In genomic region chr8:83694369-83695160, GRCm38 (mm10) we compare ENCODE assay signal across 12 mouse cellular contexts. TPM values are rescaled to one million over a fixed set of nuclear protein-coding genes. Genes with fewer than 3 reads are reported as not detected.
A peak's percentile ranks its signal among the peaks of the same experiment; 100 is the strongest.
DNase-seq lines count a peak whose midpoint lies in the region; ATAC-seq and TF ChIP-seq lines count a peak whose summit lies in the region.
"Had no signal": no experiment of that assay in that cellular context is flagged by ENCODE, and none has a peak within 500 bp of the region (broad histone marks: within the 10 kb centered on the region; RNA-seq: fewer than 3 reads in every experiment).

No protein-coding gene starts in this region.

- TF ChIP-seq EP300 in MEL (IDR thresholded peaks at IDR 0.05; ENCODE audit: low read depth in 1 of 2, low read length in 2 of 2): no peak

- peaks cover 30% of the 10 kb centered on the region for H3K36me3 ChIP-seq in hindbrain, embryonic 13.5 days
- H3K36me3 ChIP-seq in hindbrain, embryonic 10.5 days: peaks cover 30% of the 10 kb centered on the region
- peaks cover 42% of the 10 kb centered on the region for H3K36me3 ChIP-seq in megakaryocyte, embryonic 14.5 days (replicated peaks; ENCODE audit: low read length)
- peaks cover 13 to 14% of the 10 kb centered on the region in 2 experiments for H3K36me3 ChIP-seq in MEL (ENCODE audit: control insufficient read depth in 1 of 2, insufficient read depth in 2 of 2, low read length in 2 of 2)
- H3K36me3 ChIP-seq in forebrain, embryonic 15.5 days: peaks cover 26% of the 10 kb centered on the region

- H3K9me3 ChIP-seq in hindbrain, embryonic 13.5 days: no peaks in the 10 kb centered on the region
- H3K9me3 ChIP-seq in hindbrain, embryonic 10.5 days: no peaks in the 10 kb centered on the region
- H3K9me3 ChIP-seq in megakaryocyte, embryonic 14.5 days: no peaks in the 10 kb centered on the region
- H3K9me3 ChIP-seq in MEL (replicated peaks; ENCODE audit: insufficient read depth, low read length): no peaks in the 10 kb centered on the region
- H3K9me3 ChIP-seq in forebrain, embryonic 15.5 days: no peaks in the 10 kb centered on the region
- H3K9me3 ChIP-seq: embryonic facial prominence, embryonic 10.5 days had no signal

- 92% methylated on average over 11 of the region's 11 CpGs for WGBS in hindbrain, embryonic 13.5 days
- WGBS in hindbrain, embryonic 10.5 days: 89% methylated on average over 11 of the region's 11 CpGs
- 87% methylated on average over 11 of the region's 11 CpGs for WGBS in forebrain, embryonic 15.5 days

- H3K79me2 ChIP-seq in MEL (ENCODE audit: control insufficient read depth, insufficient read depth, low read length, poor library complexity): peaks cover 39% of the 10 kb centered on the region

- no peak for ATAC-seq in hindbrain, embryonic 13.5 days (ENCODE audit: low FRiP score)
- no peak for ATAC-seq in megakaryocyte, adult 5-6 weeks (ENCODE audit: poor library complexity, severe bottlenecking)
- ATAC-seq in forebrain, embryonic 15.5 days (replicated peaks): no peak
- ATAC-seq in megakaryocyte-erythroid progenitor cell, adult 5-6 weeks (replicated peaks; ENCODE audit: low FRiP score, low TSS enrichment, poor library complexity, severe bottlenecking): no peak

- no peak for TF ChIP-seq CTCF in MEL (IDR thresholded peaks at IDR 0.05 in 2 of 3, conservative IDR thresholded peaks at IDR 0.05 in 1 of 3; ENCODE audit: control insufficient read depth in 1 of 3, insufficient read depth in 1 of 3, low read depth in 2 of 3, low read length in 3 of 3, poor library complexity in 1 of 3, severe bottlenecking in 1 of 3)

- peaks cover 36% of the 10 kb centered on the region for H3K4me1 ChIP-seq in hindbrain, embryonic 13.5 days (replicated peaks)
- peaks cover 40% of the 10 kb centered on the region for H3K4me1 ChIP-seq in hindbrain, embryonic 10.5 days (replicated peaks)
- H3K4me1 ChIP-seq in megakaryocyte, embryonic 14.5 days: peaks cover 70% of the 10 kb centered on the region
- peaks cover 4 to 28% of the 10 kb centered on the region in 2 experiments for H3K4me1 ChIP-seq in MEL (ENCODE audit: control insufficient read depth in 1 of 2, insufficient read depth in 2 of 2, low read length in 2 of 2)
- peaks cover 18% of the 10 kb centered on the region for H3K4me1 ChIP-seq in forebrain, embryonic 15.5 days

- no peak for TF ChIP-seq RAD21 in MEL (IDR thresholded peaks at IDR 0.05; ENCODE audit: low read depth, low read length)

- DNase-seq in hindbrain, embryonic 10.5 days (ENCODE audit: low spot score): no peak
- no peak for DNase-seq in MEL (ENCODE audit: low read depth, low spot score)
- DNase-seq in kidney, postnatal 14 days: peak; percentile 58
- DNase-seq: cerebellum, adult 9-10 months; gastrocnemius, postnatal 10 days had no signal

- no peak overlapping the region for H3K4me3 ChIP-seq in hindbrain, embryonic 13.5 days
- no peak overlapping the region for H3K4me3 ChIP-seq in hindbrain, embryonic 10.5 days
- peak overlapping the region; percentile 90 for H3K4me3 ChIP-seq in megakaryocyte, embryonic 14.5 days (replicated peaks)
- H3K4me3 ChIP-seq in MEL (ENCODE audit: control insufficient read depth in 1 of 2, insufficient read depth in 1 of 2, low read depth in 2 of 2, low read length in 2 of 2): no peak overlapping the region
- no peak overlapping the region for H3K4me3 ChIP-seq in forebrain, embryonic 15.5 days
- H3K4me3 ChIP-seq: embryonic facial prominence, embryonic 10.5 days had no signal

- H3K4me2 ChIP-seq in hindbrain, embryonic 13.5 days: no peak overlapping the region
- H3K4me2 ChIP-seq in forebrain, embryonic 15.5 days (replicated peaks): no peak overlapping the region
- H3K4me2 ChIP-seq: hindbrain, embryonic 14.5 days had no signal

- TF ChIP-seq POLR2A in MEL (IDR thresholded peaks at IDR 0.05; ENCODE audit: control insufficient read depth in 1 of 2, insufficient read depth in 1 of 2, low read depth in 1 of 2, low read length in 2 of 2, poor library complexity in 1 of 2): no peak

- 0 out of 2 replicates have a peak overlapping the region, but pooled peaks have one; percentile 10 for H3K9ac ChIP-seq in hindbrain, embryonic 13.5 days
- no peak overlapping the region for H3K9ac ChIP-seq in MEL (ENCODE audit: control insufficient read depth, low read depth, low read length, poor library complexity, severe bottlenecking)
- no peak overlapping the region for H3K9ac ChIP-seq in forebrain, embryonic 15.5 days (replicated peaks)
- H3K9ac ChIP-seq: hindbrain, embryonic 14.5 days had no signal

- no peak overlapping the region for H3K27ac ChIP-seq in hindbrain, embryonic 13.5 days
- no peak overlapping the region for H3K27ac ChIP-seq in hindbrain, embryonic 10.5 days
- peak overlapping the region; percentile 34; the same call in 1 of the 2 replicates for H3K27ac ChIP-seq in MEL (ENCODE audit: control insufficient read depth, low read depth, low read length)
- H3K27ac ChIP-seq in forebrain, embryonic 15.5 days (replicated peaks): no peak overlapping the region
- H3K27ac ChIP-seq: embryonic facial prominence, embryonic 10.5 days; hindbrain, embryonic 14.5 days had no signal

- H3K27me3 ChIP-seq in hindbrain, embryonic 13.5 days: no peaks in the 10 kb centered on the region
- no peaks in the 10 kb centered on the region for H3K27me3 ChIP-seq in hindbrain, embryonic 10.5 days (ENCODE audit: insufficient read depth, poor library complexity, severe bottlenecking)
- no peaks in the 10 kb centered on the region for H3K27me3 ChIP-seq in megakaryocyte, embryonic 14.5 days (replicated peaks)
- H3K27me3 ChIP-seq in MEL (ENCODE audit: control insufficient read depth in 1 of 2, insufficient read depth in 2 of 2, low read length in 2 of 2): no peaks in the 10 kb centered on the region
- no peaks in the 10 kb centered on the region for H3K27me3 ChIP-seq in forebrain, embryonic 15.5 days

RNA-seq across cellular contexts. Expression of gene Pkn1, which starts 4.4 kb away (rescaled TPM):
- polyA plus RNA-seq in hindbrain, embryonic 13.5 days (2015; fragmentation: Nextera tagmentation; extraction: Ambion mirVana): 20.7 and 23.7 TPM in 2 replicates
- 28.2 and 29.9 TPM in 2 replicates for polyA plus RNA-seq in hindbrain, embryonic 10.5 days (2016; fragmentation: Nextera tagmentation; extraction: Ambion mirVana)
- 73.0 and 95.0 TPM in 2 replicates for polyA plus RNA-seq in megakaryocyte, embryonic 14.5 days (2012; ENCODE audit: insufficient read depth, low replicate concordance)
- 53.3 and 55.4 TPM in 2 replicates for total RNA-seq in megakaryocyte, adult 5-6 weeks (2015)
- total RNA-seq in megakaryocyte, adult 5-6 weeks (2017): 103 and 110 TPM in 2 replicates
- total RNA-seq in MEL (2012; rRNA removed): 33.5 and 37.8 TPM in 2 replicates
- polyA plus RNA-seq in MEL (2012; ENCODE audit: insufficient read depth in 1 of 2, insufficient read length in 2 of 2, low read depth in 1 of 2, low replicate concordance in 2 of 2, missing spikeins in 1 of 2): 10 to 100 TPM; 41.2 to 73.2 TPM
- 29.8 and 33.1 TPM in 2 replicates for polyA plus RNA-seq in forebrain, embryonic 15.5 days (2015; fragmentation: Nextera tagmentation; extraction: Ambion mirVana)
- 36.3 and 83.2 TPM in 2 replicates for total RNA-seq in megakaryocyte-erythroid progenitor cell, adult 5-6 weeks (2014; fragmentation: Nextera tagmentation)
- 21.9 and 33.0 TPM in 2 replicates for total RNA-seq in megakaryocyte-erythroid progenitor cell, adult 5-6 weeks (2017)

RNA-seq across cellular contexts. Expression of gene Ddx39, which starts 20.4 kb away (rescaled TPM):
- 116 and 119 TPM in 2 replicates for polyA plus RNA-seq in hindbrain, embryonic 13.5 days (2015; fragmentation: Nextera tagmentation; extraction: Ambion mirVana)
- polyA plus RNA-seq in hindbrain, embryonic 10.5 days (2016; fragmentation: Nextera tagmentation; extraction: Ambion mirVana): 253 and 322 TPM in 2 replicates
- polyA plus RNA-seq in megakaryocyte, embryonic 14.5 days (2012; ENCODE audit: insufficient read depth, low replicate concordance): 7.5 and 18.1 TPM in 2 replicates
- total RNA-seq in megakaryocyte, adult 5-6 weeks (2015): 66.7 and 67.7 TPM in 2 replicates
- 71.2 and 77.4 TPM in 2 replicates for total RNA-seq in megakaryocyte, adult 5-6 weeks (2017)
- 279 and 361 TPM in 2 replicates for total RNA-seq in MEL (2012; rRNA removed)
- polyA plus RNA-seq in MEL (2012; ENCODE audit: insufficient read depth in 1 of 2, insufficient read length in 2 of 2, low read depth in 1 of 2, low replicate concordance in 2 of 2, missing spikeins in 1 of 2): 100 to 1,000 TPM; 272 to 304 TPM
- polyA plus RNA-seq in forebrain, embryonic 15.5 days (2015; fragmentation: Nextera tagmentation; extraction: Ambion mirVana): 121 and 124 TPM in 2 replicates
- total RNA-seq in megakaryocyte-erythroid progenitor cell, adult 5-6 weeks (2014; fragmentation: Nextera tagmentation): 205 and 224 TPM in 2 replicates
- total RNA-seq in megakaryocyte-erythroid progenitor cell, adult 5-6 weeks (2017): 154 and 213 TPM in 2 replicates

RNA-seq across cellular contexts. Expression of gene Ptger1, which starts 28.1 kb away (rescaled TPM):
- 0.38 and 0.70 TPM in 2 replicates for polyA plus RNA-seq in hindbrain, embryonic 13.5 days (2015; fragmentation: Nextera tagmentation; extraction: Ambion mirVana)
- 0.58 and 0.62 TPM in 2 replicates for polyA plus RNA-seq in hindbrain, embryonic 10.5 days (2016; fragmentation: Nextera tagmentation; extraction: Ambion mirVana)
- polyA plus RNA-seq in megakaryocyte, embryonic 14.5 days (2012; ENCODE audit: insufficient read depth, low replicate concordance): 0.45 and 0.73 TPM in 2 replicates
- 0.07 TPM in 1 of 2 replicates, not detected in the other for total RNA-seq in megakaryocyte, adult 5-6 weeks (2015)
- total RNA-seq in megakaryocyte, adult 5-6 weeks (2017): 1.7 and 2.2 TPM in 2 replicates
- 2.6 and 4.0 TPM in 2 replicates for total RNA-seq in MEL (2012; rRNA removed)
- 1 to 10 TPM in 1 of 2 experiments, not detected in 1; 3.1 TPM for polyA plus RNA-seq in MEL (2012; ENCODE audit: insufficient read depth in 1 of 2, insufficient read length in 2 of 2, low read depth in 1 of 2, low replicate concordance in 2 of 2, missing spikeins in 1 of 2)
- 0.82 and 1.2 TPM in 2 replicates for polyA plus RNA-seq in forebrain, embryonic 15.5 days (2015; fragmentation: Nextera tagmentation; extraction: Ambion mirVana)
- total RNA-seq in megakaryocyte-erythroid progenitor cell, adult 5-6 weeks (2014; fragmentation: Nextera tagmentation): not detected in 2 replicates
- 0.65 and 1.1 TPM in 2 replicates for total RNA-seq in megakaryocyte-erythroid progenitor cell, adult 5-6 weeks (2017)

RNA-seq across cellular contexts. Expression of gene Gipc1, which starts 42.1 kb away (rescaled TPM):
- polyA plus RNA-seq in hindbrain, embryonic 13.5 days (2015; fragmentation: Nextera tagmentation; extraction: Ambion mirVana): 155 and 159 TPM in 2 replicates
- 221 and 240 TPM in 2 replicates for polyA plus RNA-seq in hindbrain, embryonic 10.5 days (2016; fragmentation: Nextera tagmentation; extraction: Ambion mirVana)
- 306 and 351 TPM in 2 replicates for polyA plus RNA-seq in megakaryocyte, embryonic 14.5 days (2012; ENCODE audit: insufficient read depth, low replicate concordance)
- total RNA-seq in megakaryocyte, adult 5-6 weeks (2015): 15.4 and 16.4 TPM in 2 replicates
- 18.9 and 25.4 TPM in 2 replicates for total RNA-seq in megakaryocyte, adult 5-6 weeks (2017)
- 34.3 and 38.6 TPM in 2 replicates for total RNA-seq in MEL (2012; rRNA removed)
- polyA plus RNA-seq in MEL (2012; ENCODE audit: insufficient read depth in 1 of 2, insufficient read length in 2 of 2, low read depth in 1 of 2, low replicate concordance in 2 of 2, missing spikeins in 1 of 2): 10 to 100 TPM in 1 of 2 experiments, not detected in 1; 70.7 TPM
- polyA plus RNA-seq in forebrain, embryonic 15.5 days (2015; fragmentation: Nextera tagmentation; extraction: Ambion mirVana): 161 and 168 TPM in 2 replicates
- 15.6 and 31.4 TPM in 2 replicates for total RNA-seq in megakaryocyte-erythroid progenitor cell, adult 5-6 weeks (2014; fragmentation: Nextera tagmentation)
- total RNA-seq in megakaryocyte-erythroid progenitor cell, adult 5-6 weeks (2017): 6.5 and 6.9 TPM in 2 replicates

RNA-seq across cellular contexts. Expression of gene Adgre5, which starts 46.6 kb away (rescaled TPM):
- polyA plus RNA-seq in hindbrain, embryonic 13.5 days (2015; fragmentation: Nextera tagmentation; extraction: Ambion mirVana): 12.3 and 13.0 TPM in 2 replicates
- 6.9 and 9.3 TPM in 2 replicates for polyA plus RNA-seq in hindbrain, embryonic 10.5 days (2016; fragmentation: Nextera tagmentation; extraction: Ambion mirVana)
- polyA plus RNA-seq in megakaryocyte, embryonic 14.5 days (2012; ENCODE audit: insufficient read depth, low replicate concordance): 18.7 and 23.5 TPM in 2 replicates
- total RNA-seq in megakaryocyte, adult 5-6 weeks (2015): 239 and 242 TPM in 2 replicates
- 299 and 326 TPM in 2 replicates for total RNA-seq in megakaryocyte, adult 5-6 weeks (2017)
- total RNA-seq in MEL (2012; rRNA removed): 16.1 and 18.5 TPM in 2 replicates
- polyA plus RNA-seq in MEL (2012; ENCODE audit: insufficient read depth in 1 of 2, insufficient read length in 2 of 2, low read depth in 1 of 2, low replicate concordance in 2 of 2, missing spikeins in 1 of 2): 10 to 100 TPM in 1 of 2 experiments, not detected in 1; 21.4 TPM
- polyA plus RNA-seq in forebrain, embryonic 15.5 days (2015; fragmentation: Nextera tagmentation; extraction: Ambion mirVana): 8.7 and 8.8 TPM in 2 replicates
- total RNA-seq in megakaryocyte-erythroid progenitor cell, adult 5-6 weeks (2014; fragmentation: Nextera tagmentation): 44.3 and 63.7 TPM in 2 replicates
- 46.9 and 64.8 TPM in 2 replicates for total RNA-seq in megakaryocyte-erythroid progenitor cell, adult 5-6 weeks (2017)
